Mouse (Mus musculus): ENCODE results near the gene Galnt9. TPM values are rescaled to one million over a fixed set of nuclear protein-coding genes. Genes with fewer than 3 reads are reported as not detected.

Gene Galnt9
- polyA plus RNA-seq, 1 experiment from 2014 or later, result 3.4 TPM

DNA sequence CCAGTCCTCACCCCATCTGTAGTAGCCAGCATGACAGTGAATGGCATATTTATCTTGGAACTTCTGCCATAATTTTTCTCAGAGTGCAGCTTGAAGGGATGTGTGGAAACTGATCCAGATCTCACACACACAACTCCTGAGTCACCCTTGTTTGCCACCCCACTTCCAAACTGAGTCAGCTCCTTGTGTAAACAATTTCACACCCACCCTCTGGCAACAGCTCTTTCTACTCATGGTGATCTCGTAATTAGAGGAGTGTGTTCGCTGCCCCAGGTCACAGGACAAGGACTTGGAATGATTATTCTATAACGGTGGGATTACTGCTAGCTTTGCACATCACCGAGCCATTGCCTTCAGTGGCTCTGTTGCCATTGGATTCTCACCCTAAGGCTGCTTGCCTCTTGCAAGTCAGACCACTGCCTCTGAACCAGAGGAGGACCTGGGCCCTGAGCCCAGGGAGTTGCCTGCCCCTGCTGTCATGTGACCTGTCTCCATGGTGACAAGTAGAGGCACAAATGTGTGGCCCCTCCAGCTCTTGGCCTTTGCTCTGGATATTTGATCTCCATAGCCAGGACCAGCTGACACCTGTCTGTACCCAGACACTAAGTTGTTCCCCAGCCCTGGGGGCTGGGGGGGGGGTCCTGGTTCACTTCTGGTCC lies 21.0 kb downstream of the Galnt9 start:
- H3K27ac ChIP-seq (replicated peaks), result no peak overlapping the region
- H3K36me3 ChIP-seq, result no peaks in the 10 kb centered on the region
- H3K9me3 ChIP-seq (replicated peaks), result no peaks in the 10 kb centered on the region
- no peaks in the 10 kb centered on the region for H3K27me3 ChIP-seq (ENCODE audit: low read depth, poor library complexity, severe bottlenecking)
- H3K4me1 ChIP-seq, result peaks cover 28% of the 10 kb centered on the region
- WGBS, result 69% methylated on average over 4 of the region's 4 CpGs
- no peak overlapping the region for H3K4me3 ChIP-seq
- DNase-seq (ENCODE audit: low spot score), result peak; percentile 33

- Histone ChIP-seq H3K27ac (replicated peaks) (no peak overlapping the region), H3K4me1 (peaks cover 50% of the 10 kb centered on the region), H3K9me3 (replicated peaks) (no peaks in the 10 kb centered on the region), H3K36me3 (no peaks in the 10 kb centered on the region), H3K27me3 (ENCODE audit: low read depth, poor library complexity, severe bottlenecking) (no peaks in the 10 kb centered on the region), H3K4me3 (no peak overlapping the region)
- WGBS, result 84% methylated on average over 2 of the region's 2 CpGs
- no peak for DNase-seq (ENCODE audit: low spot score)
Observed at GRCm38 (mm10) chr5:110567547-110567946, 23.4 kb downstream of the Galnt9 start.

DNA sequence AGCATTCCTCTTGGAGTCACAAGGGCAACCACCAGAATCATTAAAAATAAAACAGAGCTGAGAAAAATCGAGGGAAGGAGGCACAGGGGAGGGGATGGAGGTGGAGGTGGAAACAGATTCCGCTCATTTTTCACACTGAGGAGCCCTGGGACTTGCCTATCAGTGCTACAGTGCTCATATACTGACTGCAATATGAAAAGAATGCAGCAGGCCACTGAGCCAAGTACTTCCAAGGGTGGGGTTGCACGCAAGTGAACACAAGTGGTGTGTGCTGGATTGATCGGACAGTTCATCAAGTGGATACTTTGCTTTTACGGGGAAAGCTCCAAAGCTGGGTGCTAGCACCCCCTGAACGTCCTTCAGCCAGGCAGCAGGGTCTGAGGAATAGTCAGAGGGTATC lies 30.7 kb downstream of the Galnt9 start:
- peaks cover 29% of the 10 kb centered on the region for H3K4me1 ChIP-seq
- WGBS, result 86% methylated on average over 6 of the region's 6 CpGs
- no peak overlapping the region for H3K4me3 ChIP-seq
- no peaks in the 10 kb centered on the region for H3K9me3 ChIP-seq (replicated peaks)
- H3K27ac ChIP-seq (replicated peaks), result no peak overlapping the region
- DNase-seq (ENCODE audit: low spot score), result no peak
- no peaks in the 10 kb centered on the region for H3K27me3 ChIP-seq (ENCODE audit: low read depth, poor library complexity, severe bottlenecking)
- no peaks in the 10 kb centered on the region for H3K36me3 ChIP-seq

- no peak for DNase-seq (ENCODE audit: low spot score)
- Histone ChIP-seq H3K27ac (replicated peaks) (no peak overlapping the region), H3K4me3 (no peak overlapping the region), H3K4me1 (peaks cover 12% of the 10 kb centered on the region; the same call in 1 of the 2 replicates), H3K27me3 (ENCODE audit: low read depth, poor library complexity, severe bottlenecking) (no peaks in the 10 kb centered on the region), H3K9me3 (replicated peaks) (no peaks in the 10 kb centered on the region), H3K36me3 (no peaks in the 10 kb centered on the region)
- 90% methylated on average over 4 of the region's 4 CpGs for WGBS
Observed at GRCm38 (mm10) chr5:110579296-110579695, 35.1 kb downstream of the Galnt9 start.

- Histone ChIP-seq H3K4me3 (no peak overlapping the region), H3K4me1 (peaks cover 12% of the 10 kb centered on the region; the same call in 1 of the 2 replicates), H3K36me3 (no peaks in the 10 kb centered on the region), H3K27ac (replicated peaks) (no peak overlapping the region), H3K9me3 (replicated peaks) (no peaks in the 10 kb centered on the region), H3K27me3 (ENCODE audit: low read depth, poor library complexity, severe bottlenecking) (no peaks in the 10 kb centered on the region)
- WGBS, result 85% methylated on average over 19 of the region's 19 CpGs
- DNase-seq (ENCODE audit: low spot score), result peak; percentile 18
Observed at GRCm38 (mm10) chr5:110580569-110581239, 36.5 kb downstream of the Galnt9 start.

DNA sequence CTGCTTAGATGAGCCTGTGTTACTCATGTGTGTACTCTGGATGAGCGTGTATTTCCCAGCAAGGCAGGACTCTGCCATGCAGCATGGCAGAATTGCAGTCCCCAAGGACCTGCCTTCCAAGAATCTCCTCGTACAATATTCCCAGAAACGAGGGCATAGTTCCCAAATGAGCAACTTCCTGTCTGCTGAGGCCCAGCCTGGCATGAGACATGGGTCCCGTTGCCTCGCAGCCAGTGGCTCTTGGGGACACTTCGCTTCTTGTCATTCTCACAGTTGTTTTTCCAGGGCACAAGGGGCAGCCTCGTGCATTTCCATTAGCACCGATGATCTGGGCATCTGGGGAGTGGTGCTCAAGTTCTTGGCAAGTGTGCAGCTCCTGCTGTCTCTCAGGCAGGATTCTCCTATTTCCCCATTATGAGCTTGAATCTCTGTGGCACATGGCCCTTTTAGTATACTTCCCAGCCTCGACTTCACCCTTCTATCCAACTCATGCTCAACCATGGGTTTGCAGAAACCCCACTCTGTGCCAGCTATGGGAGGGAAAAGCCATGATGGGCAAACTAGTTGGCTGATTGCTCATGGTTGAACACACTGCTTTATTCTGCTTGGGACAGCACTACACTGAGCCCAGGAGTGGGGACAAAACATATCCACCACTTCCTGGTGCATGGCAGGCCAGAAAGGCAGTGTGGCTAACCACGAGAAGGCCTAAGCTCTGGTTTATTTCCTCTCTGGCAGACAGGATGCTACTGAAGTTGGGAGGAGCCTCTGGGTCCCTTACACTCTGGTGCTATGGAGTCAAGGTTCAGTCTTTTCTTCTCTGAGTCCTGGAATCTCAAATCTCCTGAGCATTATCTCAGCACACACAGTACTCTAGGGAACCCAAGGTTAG lies 38.7 kb downstream of the Galnt9 start:
- no peak for DNase-seq (ENCODE audit: low spot score)
- 81% methylated on average over 10 of the region's 10 CpGs for WGBS
- Histone ChIP-seq H3K36me3 (no peaks in the 10 kb centered on the region), H3K9me3 (replicated peaks) (no peaks in the 10 kb centered on the region), H3K27me3 (ENCODE audit: low read depth, poor library complexity, severe bottlenecking) (no peaks in the 10 kb centered on the region), H3K4me1 (peaks cover 12% of the 10 kb centered on the region; the same call in 1 of the 2 replicates), H3K27ac (replicated peaks) (no peak overlapping the region), H3K4me3 (no peak overlapping the region)

- H3K9me3 ChIP-seq (replicated peaks), result no peaks in the 10 kb centered on the region
- H3K27ac ChIP-seq (replicated peaks), result no peak overlapping the region
- no peak overlapping the region for H3K4me3 ChIP-seq
- no peaks in the 10 kb centered on the region for H3K36me3 ChIP-seq
- DNase-seq (ENCODE audit: low spot score), result no peak
- no peaks in the 10 kb centered on the region for H3K4me1 ChIP-seq
- H3K27me3 ChIP-seq (ENCODE audit: low read depth, poor library complexity, severe bottlenecking), result no peaks in the 10 kb centered on the region
Observed at GRCm38 (mm10) chr5:110587467-110587866, 43.3 kb downstream of the Galnt9 start.

GRCm38 (mm10) chr5:110589833-110590232 lies 45.7 kb downstream of the Galnt9 start:
- H3K9me3 ChIP-seq (replicated peaks), result no peaks in the 10 kb centered on the region
- no peaks in the 10 kb centered on the region for H3K36me3 ChIP-seq
- 91% methylated on average over 8 of the region's 8 CpGs for WGBS
- no peaks in the 10 kb centered on the region for H3K27me3 ChIP-seq (ENCODE audit: low read depth, poor library complexity, severe bottlenecking)
- no peaks in the 10 kb centered on the region for H3K4me1 ChIP-seq
- DNase-seq (ENCODE audit: low spot score), result no peak
- H3K27ac ChIP-seq (replicated peaks), result no peak overlapping the region
- no peak overlapping the region for H3K4me3 ChIP-seq

DNA sequence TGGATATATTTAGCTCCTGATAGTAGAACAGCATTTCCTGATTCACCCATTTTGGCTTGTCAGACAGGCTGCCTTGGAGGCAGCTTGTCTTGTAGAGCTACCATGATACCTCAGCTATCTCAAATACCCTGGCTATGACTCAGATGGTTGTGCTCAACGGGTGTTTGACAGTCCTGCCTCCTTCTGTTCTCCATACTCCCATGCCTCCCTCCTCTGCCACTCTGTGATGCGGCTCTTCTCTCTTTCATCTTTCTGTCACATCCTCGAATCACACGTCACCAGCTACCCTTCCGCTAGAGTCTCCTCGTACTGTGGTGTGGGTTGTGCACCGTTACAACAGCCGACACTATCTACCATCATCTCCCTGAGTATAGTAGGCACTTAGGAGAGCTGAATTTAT lies 50.3 kb downstream of the Galnt9 start:
- Histone ChIP-seq H3K4me1 (no peaks in the 10 kb centered on the region; the same call in 1 of the 2 replicates), H3K27me3 (ENCODE audit: low read depth, poor library complexity, severe bottlenecking) (peaks cover 5% of the 10 kb centered on the region; the same call in 1 of the 2 replicates), H3K36me3 (no peaks in the 10 kb centered on the region), H3K4me3 (no peak overlapping the region), H3K9me3 (replicated peaks) (no peaks in the 10 kb centered on the region), H3K27ac (replicated peaks) (no peak overlapping the region)
- 93% methylated on average over 8 of the region's 8 CpGs for WGBS
- no peak for DNase-seq (ENCODE audit: low spot score)

DNA sequence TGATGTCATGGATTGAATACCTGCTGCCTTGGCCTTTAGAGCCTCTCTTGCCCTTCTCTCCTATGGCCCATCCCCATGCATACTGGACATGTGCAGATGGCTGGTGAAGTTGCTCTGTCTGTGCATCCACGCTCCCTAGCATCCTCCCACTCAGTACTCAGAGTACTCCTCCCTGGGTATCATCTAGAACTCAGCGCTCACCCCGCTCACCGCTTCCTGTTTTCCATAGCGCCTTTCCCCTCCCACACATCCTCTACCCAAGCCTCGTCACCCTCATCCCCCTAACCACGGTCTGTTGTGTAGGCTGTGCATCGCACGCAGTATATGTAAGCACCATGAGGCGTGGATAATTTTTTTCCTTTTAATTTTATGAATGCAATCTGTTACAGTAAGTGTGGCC lies 51.2 kb downstream of the Galnt9 start:
- Histone ChIP-seq H3K9me3 (replicated peaks) (no peaks in the 10 kb centered on the region), H3K4me3 (no peak overlapping the region), H3K4me1 (no peaks in the 10 kb centered on the region; the same call in 1 of the 2 replicates), H3K36me3 (no peaks in the 10 kb centered on the region), H3K27ac (replicated peaks) (no peak overlapping the region), H3K27me3 (ENCODE audit: low read depth, poor library complexity, severe bottlenecking) (peaks cover 5% of the 10 kb centered on the region; the same call in 1 of the 2 replicates)
- no peak for DNase-seq (ENCODE audit: low spot score)
- 92% methylated on average over 10 of the region's 10 CpGs for WGBS

DNA sequence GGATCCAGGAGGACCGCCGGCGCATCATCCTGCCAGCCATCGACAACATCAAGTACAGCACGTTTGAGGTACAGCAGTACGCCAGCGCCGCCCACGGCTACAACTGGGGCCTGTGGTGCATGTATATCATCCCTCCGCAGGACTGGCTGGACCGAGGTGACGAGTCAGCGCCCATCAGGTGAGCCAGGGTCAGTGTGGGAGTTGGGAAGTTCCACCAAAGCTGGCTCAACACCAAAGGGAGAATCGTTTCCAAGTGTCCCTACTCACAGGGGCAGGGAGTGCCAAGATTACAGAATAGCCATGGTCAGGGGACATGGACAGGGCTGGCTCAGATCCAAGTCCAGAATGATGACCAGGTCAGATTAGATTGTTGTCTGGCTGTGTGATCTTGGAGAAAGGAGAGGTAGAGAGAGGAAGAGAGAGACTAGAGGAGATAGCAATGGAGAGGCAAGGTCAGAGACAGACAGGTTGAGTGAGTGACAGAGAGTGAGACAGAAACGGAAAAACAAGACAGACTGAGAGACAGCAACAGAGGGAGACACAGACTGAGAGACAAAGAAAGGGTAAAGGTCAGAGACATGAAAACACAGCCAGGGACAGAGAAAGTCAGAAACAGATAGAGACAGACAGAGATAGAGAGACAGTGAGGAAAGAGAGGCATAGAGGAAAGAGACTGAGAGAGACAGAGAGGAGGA lies 52.1 kb downstream of the Galnt9 start:
- no peaks in the 10 kb centered on the region for H3K9me3 ChIP-seq (replicated peaks)
- 91% methylated on average over 15 of the region's 15 CpGs for WGBS
- no peak for DNase-seq (ENCODE audit: low spot score)

GRCm38 (mm10) chr5:110597502-110597901 lies 53.3 kb downstream of the Galnt9 start:
- Histone ChIP-seq H3K27ac (replicated peaks) (no peak overlapping the region), H3K4me1 (no peaks in the 10 kb centered on the region; the same call in 1 of the 2 replicates), H3K9me3 (replicated peaks) (no peaks in the 10 kb centered on the region), H3K4me3 (no peak overlapping the region), H3K36me3 (no peaks in the 10 kb centered on the region), H3K27me3 (ENCODE audit: low read depth, poor library complexity, severe bottlenecking) (peaks cover 5% of the 10 kb centered on the region; the same call in 1 of the 2 replicates)
- DNase-seq (ENCODE audit: low spot score), result no peak
- 69% methylated on average over 2 of the region's 2 CpGs for WGBS

More for the DNA sequence above, 52.1 kb downstream of the Galnt9 start:
- H3K27me3 ChIP-seq (ENCODE audit: low read depth, poor library complexity, severe bottlenecking), result peaks cover 5% of the 10 kb centered on the region; the same call in 1 of the 2 replicates
- no peak overlapping the region for H3K4me3 ChIP-seq
- no peak overlapping the region for H3K27ac ChIP-seq (replicated peaks)
- no peaks in the 10 kb centered on the region for H3K36me3 ChIP-seq
- no peaks in the 10 kb centered on the region; the same call in 1 of the 2 replicates for H3K4me1 ChIP-seq

Measured in midbrain, embryonic 10.5 days (tissue).